Mouse (Mus musculus) liver, postnatal 0 days (tissue): ENCODE measurements around the gene Ccdc191.

Source experiments
- CTCF ChIP-seq: sonication (generic); IDR thresholded peaks from 2 replicates; pipeline ENCODE4 v1.5.1; 2016; ENCODE audit warnings: antibody characterized with exemption, low read depth
- EP300 ChIP-seq: IDR thresholded peaks from 2 replicates; pipeline ENCODE4 v1.6.1; 2016; ENCODE audit warnings: antibody characterized with exemption, low read depth, mild to moderate bottlenecking

DNA sequence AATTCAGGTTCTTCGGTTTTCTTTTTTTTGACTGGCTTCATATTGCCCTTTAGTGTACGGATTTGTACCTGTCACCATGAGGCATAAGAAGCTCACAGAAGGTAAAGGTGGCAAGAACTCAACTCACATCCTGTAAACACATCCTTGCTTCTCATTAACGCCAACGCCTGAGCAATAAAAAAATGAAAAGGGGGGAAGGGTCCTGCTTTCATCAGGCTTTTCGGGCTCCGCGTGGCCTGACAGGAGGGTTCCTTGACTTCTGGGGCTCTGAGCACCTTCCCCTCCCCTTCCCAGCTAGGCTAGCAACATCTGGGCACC, 89.4 kb downstream of the Ccdc191 start:
- TF ChIP-seq CTCF, result no peak
- TF ChIP-seq EP300, result no peak
